18 mouse cellular contexts compared by ENCODE assay signal in genomic region chr15:38575254-38575653, GRCm38 (mm10).
DNase-seq lines count a peak whose midpoint lies in the region; ATAC-seq and TF ChIP-seq lines count a peak whose summit lies in the region.
"Had no signal": no experiment of that assay in that cellular context is flagged by ENCODE, and none has a peak within 500 bp of the region (broad histone marks: within the 10 kb centered on the region; RNA-seq: fewer than 3 reads in every experiment).

No protein-coding gene starts in this region.

- no peak overlapping the region for H3K4me3 ChIP-seq in G1E (ENCODE audit: low read depth, low read length)
- H3K4me3 ChIP-seq: embryonic facial prominence, embryonic 10.5 days; embryonic facial prominence, embryonic 12.5 days; forebrain, embryonic 13.5 days; forebrain, embryonic 15.5 days had no signal

- H3K9me3 ChIP-seq in G1E (replicated peaks), result no peaks in the 10 kb centered on the region
- H3K9me3 ChIP-seq: embryonic facial prominence, embryonic 10.5 days; embryonic facial prominence, embryonic 12.5 days; forebrain, embryonic 13.5 days; forebrain, embryonic 15.5 days had no signal

- H3K4me1 ChIP-seq in G1E (ENCODE audit: insufficient read depth, low read depth, low read length), result no peaks in the 10 kb centered on the region
- H3K4me1 ChIP-seq: embryonic facial prominence, embryonic 10.5 days; embryonic facial prominence, embryonic 12.5 days; forebrain, embryonic 13.5 days; forebrain, embryonic 15.5 days had no signal

- ATAC-seq in G1E (ENCODE audit: extremely low read depth, insufficient number of reproducible peaks, low FRiP score, poor library complexity, severe bottlenecking), result 0 out of 2 replicates have a peak, but pooled peaks have one; percentile 28
- ATAC-seq: forebrain, embryonic 13.5 days; forebrain, embryonic 15.5 days; forebrain, postnatal 0 days had no signal

- no peaks in the 10 kb centered on the region for H3K36me3 ChIP-seq in G1E (replicated peaks)
- H3K36me3 ChIP-seq: embryonic facial prominence, embryonic 10.5 days; embryonic facial prominence, embryonic 12.5 days; forebrain, embryonic 15.5 days had no signal

- peak; percentile 77 for DNase-seq in A20 (ENCODE audit: low read depth, low spot score)
- DNase-seq in G1E (ENCODE audit: low spot score), result no peak
- no peak for DNase-seq in urinary bladder, postnatal 10 days (ENCODE audit: low spot score)
- DNase-seq in kidney, adult 11 months, result no peak
- DNase-seq in adipocyte (ENCODE audit: low spot score), result no peak
- DNase-seq: adrenal gland, adult 8-10 months; adrenal gland, postnatal 14 days; adrenal gland, postnatal 36 days; cerebellum, adult 11-12 months; cerebellum, adult 2 months; cerebellum, adult 9-10 months; cerebellum, postnatal 10 days; cerebellum, postnatal 25 days; forebrain, postnatal 0 days had no signal

- no peak for TF ChIP-seq CTCF in G1E (IDR thresholded peaks at IDR 0.05; ENCODE audit: low read depth, low read length)

- peaks cover 9% of the 10 kb centered on the region for H3K27me3 ChIP-seq in G1E (ENCODE audit: insufficient read depth, low read length)
- H3K27me3 ChIP-seq: embryonic facial prominence, embryonic 12.5 days; forebrain, embryonic 13.5 days; forebrain, embryonic 15.5 days had no signal
